Comparison of ENCODE assay signal across 8 mouse cellular contexts in the genomic region with DNA sequence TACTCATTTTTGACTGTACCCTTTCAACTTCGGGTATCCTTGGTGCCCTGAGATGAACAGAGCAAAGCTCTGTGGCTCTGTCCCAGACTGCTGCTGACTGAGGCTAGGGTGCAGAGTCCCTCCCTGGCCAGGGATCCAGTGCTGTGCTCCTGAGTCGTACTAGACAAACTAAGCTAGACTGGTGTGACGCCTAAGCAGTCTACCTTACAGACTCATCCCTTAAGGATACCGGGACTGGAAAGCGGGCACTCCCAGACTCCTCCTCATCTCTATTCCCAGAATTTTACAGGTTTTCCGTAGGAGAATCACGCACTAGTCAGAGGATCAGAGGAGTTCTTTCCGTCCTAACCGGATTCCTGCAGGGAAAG. TPM values are rescaled to one million over a fixed set of nuclear protein-coding genes. Genes with fewer than 3 reads are reported as not detected.
DNase-seq lines count a peak whose midpoint lies in the region; ATAC-seq lines count a peak whose summit lies in the region.

No protein-coding gene starts in this region.

- intact Hi-C loops in left cerebral cortex, postnatal 14 days (cut with DNase I), result no loop called here

- no peak for DNase-seq in heart, adult 9 months (ENCODE audit: low spot score in 2 of 2)
- peak; percentile 34 for DNase-seq in embryonic facial prominence, embryonic 14.5 days (ENCODE audit: low spot score)
- DNase-seq in yolk sac, embryonic 10.5 days (ENCODE audit: low spot score), result no peak
- no peak for DNase-seq in left cerebral cortex, postnatal 14 days (ENCODE audit: low spot score in 2 of 2)
- no peak for DNase-seq in adrenal gland, adult 18-20 months (ENCODE audit: low spot score in 2 of 2)

- no peaks in the 10 kb centered on the region for H3K36me3 ChIP-seq in heart, embryonic 15.5 days
- no peaks in the 10 kb centered on the region for H3K36me3 ChIP-seq in embryonic facial prominence, embryonic 14.5 days (ENCODE audit: control insufficient read depth, insufficient read depth, low read length)
- H3K36me3 ChIP-seq in kidney, embryonic 16.5 days (ENCODE audit: insufficient read depth, low read length), result no peaks in the 10 kb centered on the region
- H3K36me3 ChIP-seq in midbrain, embryonic 16.5 days (ENCODE audit: control insufficient read depth, insufficient read depth, low read length), result no peaks in the 10 kb centered on the region

- H3K4me3 ChIP-seq in heart, embryonic 15.5 days, result peak overlapping the region; percentile 40
- peak overlapping the region; percentile 37 for H3K4me3 ChIP-seq in embryonic facial prominence, embryonic 14.5 days (ENCODE audit: low read depth, low read length)
- H3K4me3 ChIP-seq in kidney, embryonic 16.5 days (ENCODE audit: low read length), result peak overlapping the region; percentile 38
- H3K4me3 ChIP-seq in midbrain, embryonic 16.5 days (ENCODE audit: low read depth, low read length), result peak overlapping the region; percentile 35

- ATAC-seq in heart, embryonic 15.5 days (replicated peaks; ENCODE audit: insufficient number of reproducible peaks, insufficient read depth, low FRiP score, low read depth), result peak; percentile 22; the same call in 1 of the 2 replicates
- peak; percentile 75 for ATAC-seq in embryonic facial prominence, embryonic 14.5 days (ENCODE audit: low read depth)
- peak; percentile 75; the same call in 1 of the 2 replicates for ATAC-seq in kidney, embryonic 16.5 days (ENCODE audit: low FRiP score, low TSS enrichment)
- peak; percentile 82 for ATAC-seq in midbrain, embryonic 16.5 days

- H3K4me2 ChIP-seq in heart, embryonic 15.5 days, result peak overlapping the region; percentile 75
- peak overlapping the region; percentile 75 for H3K4me2 ChIP-seq in embryonic facial prominence, embryonic 14.5 days (ENCODE audit: low read depth, low read length)
- H3K4me2 ChIP-seq in kidney, embryonic 16.5 days (replicated peaks; ENCODE audit: low read depth, low read length), result peak overlapping the region; percentile 70
- H3K4me2 ChIP-seq in midbrain, embryonic 16.5 days (ENCODE audit: low read length), result peak overlapping the region; percentile 97

- no peak overlapping the region for H3K27ac ChIP-seq in heart, embryonic 15.5 days
- H3K27ac ChIP-seq in embryonic facial prominence, embryonic 14.5 days (replicated peaks; ENCODE audit: low read depth, low read length), result no peak overlapping the region
- no peak overlapping the region for H3K27ac ChIP-seq in kidney, embryonic 16.5 days (ENCODE audit: low read length)
- no peak overlapping the region for H3K27ac ChIP-seq in midbrain, embryonic 16.5 days (ENCODE audit: low read length)

- WGBS in heart, embryonic 15.5 days, result under 1% methylated on average over 9 of the region's 9 CpGs
- 0% methylated on average over 9 of the region's 9 CpGs for WGBS in embryonic facial prominence, embryonic 14.5 days
- WGBS in kidney, embryonic 16.5 days, result 1% methylated on average over 9 of the region's 9 CpGs
- under 1% methylated on average over 9 of the region's 9 CpGs for WGBS in midbrain, embryonic 16.5 days

- H3K9ac ChIP-seq in heart, embryonic 15.5 days, result no peak overlapping the region
- peak overlapping the region; percentile 53 for H3K9ac ChIP-seq in embryonic facial prominence, embryonic 14.5 days (ENCODE audit: low read depth, low read length)
- peak overlapping the region; percentile 55 for H3K9ac ChIP-seq in kidney, embryonic 16.5 days (replicated peaks; ENCODE audit: low read length)
- H3K9ac ChIP-seq in midbrain, embryonic 16.5 days (ENCODE audit: low read depth, low read length), result peak overlapping the region; percentile 62; the same call in 1 of the 2 replicates

- peaks cover 9% of the 10 kb centered on the region for H3K4me1 ChIP-seq in heart, embryonic 15.5 days (replicated peaks)
- H3K4me1 ChIP-seq in embryonic facial prominence, embryonic 14.5 days (ENCODE audit: control insufficient read depth, insufficient read depth, low read length), result no peaks in the 10 kb centered on the region
- H3K4me1 ChIP-seq in kidney, embryonic 16.5 days (ENCODE audit: insufficient read depth, low read length), result peaks cover 8% of the 10 kb centered on the region; the same call in 1 of the 2 replicates
- H3K4me1 ChIP-seq in midbrain, embryonic 16.5 days (ENCODE audit: control insufficient read depth, insufficient read depth, low read length), result peaks cover 15% of the 10 kb centered on the region; the same call in 1 of the 2 replicates

- H3K27me3 ChIP-seq in heart, embryonic 15.5 days, result no peaks in the 10 kb centered on the region
- no peaks in the 10 kb centered on the region for H3K27me3 ChIP-seq in embryonic facial prominence, embryonic 14.5 days (replicated peaks; ENCODE audit: control insufficient read depth, insufficient read depth, low read length)
- H3K27me3 ChIP-seq in kidney, embryonic 16.5 days (ENCODE audit: insufficient read depth, low read length), result no peaks in the 10 kb centered on the region
- H3K27me3 ChIP-seq in midbrain, embryonic 16.5 days (ENCODE audit: control insufficient read depth, insufficient read depth, low read depth, low read length), result no peaks in the 10 kb centered on the region

- H3K9me3 ChIP-seq in heart, embryonic 15.5 days (replicated peaks), result no peaks in the 10 kb centered on the region
- no peaks in the 10 kb centered on the region for H3K9me3 ChIP-seq in embryonic facial prominence, embryonic 14.5 days (ENCODE audit: control insufficient read depth, low read length)
- H3K9me3 ChIP-seq in kidney, embryonic 16.5 days (ENCODE audit: low read length), result no peaks in the 10 kb centered on the region
- H3K9me3 ChIP-seq in midbrain, embryonic 16.5 days (replicated peaks; ENCODE audit: control insufficient read depth, low read length, poor library complexity, severe bottlenecking), result no peaks in the 10 kb centered on the region

RNA-seq across cellular contexts. Expression of gene Car3, which starts 0.7 kb away (rescaled TPM):
- 6.1 and 8.2 TPM in 2 replicates for polyA plus RNA-seq in heart, embryonic 15.5 days (2015; fragmentation: Nextera tagmentation; extraction: Ambion mirVana)
- 206 and 577 TPM in 2 replicates for polyA plus RNA-seq in embryonic facial prominence, embryonic 14.5 days (2014; fragmentation: Nextera tagmentation; extraction: Ambion mirVana)
- polyA plus RNA-seq in kidney, embryonic 16.5 days (2015; fragmentation: Nextera tagmentation; extraction: Ambion mirVana), result 21.0 and 22.3 TPM in 2 replicates
- polyA plus RNA-seq in midbrain, embryonic 16.5 days (2015; fragmentation: Nextera tagmentation; extraction: Ambion mirVana), result 1.8 and 3.6 TPM in 2 replicates
- total RNA-seq in left cerebral cortex, postnatal 14 days (2021), result 1 to 10 TPM in 1 of 2 experiments, under 1 TPM in 1; 0.80 to 1.2 TPM
- total RNA-seq in adrenal gland, adult 18-20 months (2021), result 1,000 to 10,000 TPM; 1,123 to 3,019 TPM

RNA-seq across cellular contexts. Expression of gene Car2, which starts 23.4 kb away (rescaled TPM):
- polyA plus RNA-seq in heart, embryonic 15.5 days (2015; fragmentation: Nextera tagmentation; extraction: Ambion mirVana), result 53.3 and 79.5 TPM in 2 replicates
- polyA plus RNA-seq in embryonic facial prominence, embryonic 14.5 days (2014; fragmentation: Nextera tagmentation; extraction: Ambion mirVana), result 28.8 and 33.3 TPM in 2 replicates
- polyA plus RNA-seq in kidney, embryonic 16.5 days (2015; fragmentation: Nextera tagmentation; extraction: Ambion mirVana), result 89.2 and 102 TPM in 2 replicates
- 19.4 and 22.0 TPM in 2 replicates for polyA plus RNA-seq in midbrain, embryonic 16.5 days (2015; fragmentation: Nextera tagmentation; extraction: Ambion mirVana)
- total RNA-seq in left cerebral cortex, postnatal 14 days (2021), result 10 to 100 TPM; 73.3 to 76.3 TPM
- 10 to 100 TPM; 31.1 to 34.7 TPM for total RNA-seq in adrenal gland, adult 18-20 months (2021)

RNA-seq across cellular contexts. Expression of gene Car1, which starts 54.5 kb away (rescaled TPM):
- polyA plus RNA-seq in heart, embryonic 15.5 days (2015; fragmentation: Nextera tagmentation; extraction: Ambion mirVana), result 0.34 and 0.40 TPM in 2 replicates
- polyA plus RNA-seq in embryonic facial prominence, embryonic 14.5 days (2014; fragmentation: Nextera tagmentation; extraction: Ambion mirVana), result 0.39 and 0.46 TPM in 2 replicates
- 0.22 TPM in 1 of 2 replicates, not detected in the other for polyA plus RNA-seq in kidney, embryonic 16.5 days (2015; fragmentation: Nextera tagmentation; extraction: Ambion mirVana)
- polyA plus RNA-seq in midbrain, embryonic 16.5 days (2015; fragmentation: Nextera tagmentation; extraction: Ambion mirVana), result not detected in 2 replicates
- total RNA-seq in left cerebral cortex, postnatal 14 days (2021), result not detected
- total RNA-seq in adrenal gland, adult 18-20 months (2021), result not detected

Comparison
In these comparisons a context has a peak if more than half of its experiments do, and no peak if none do; other contexts are left out.
1. ATAC-seq: peak in every context shown above with its lines; median percentile 82 in midbrain, embryonic 16.5 days; 75 in embryonic facial prominence, embryonic 14.5 days; 75 in kidney, embryonic 16.5 days; 22 in heart, embryonic 15.5 days.